Mouse (Mus musculus): ENCODE data around the gene Tssc4. TPM values are rescaled to one million over a fixed set of nuclear protein-coding genes. Genes with fewer than 3 reads are reported as not detected.

Tssc4 gene
- polyA plus RNA-seq, 2 experiments from 2014 or later, result 34.8 to 52.8 TPM

DNA sequence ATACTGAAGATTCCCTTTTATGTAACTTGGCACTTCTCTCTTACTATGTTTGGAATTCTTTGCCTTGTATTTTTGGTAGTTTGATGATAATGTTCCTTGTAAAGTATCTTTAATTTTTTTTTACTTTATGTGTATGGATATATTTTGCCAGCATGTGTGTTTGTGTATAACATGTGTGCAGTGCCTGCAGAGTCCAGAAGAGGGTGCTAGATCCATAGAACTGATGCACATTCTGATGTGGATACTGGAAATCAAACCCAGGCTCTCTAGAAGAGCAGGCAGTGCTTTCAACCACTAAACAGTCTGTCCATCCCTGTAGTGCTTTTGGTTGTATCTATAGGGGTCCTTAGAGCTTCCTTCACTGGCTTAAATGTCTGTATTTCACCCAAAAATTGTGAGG lies 45.7 kb downstream of the Tssc4 start:
- ATAC-seq, result no peak

GRCm38 (mm10) chr7:143116521-143116920 lies 47.5 kb downstream of the Tssc4 start:
- no peak for ATAC-seq

DNA sequence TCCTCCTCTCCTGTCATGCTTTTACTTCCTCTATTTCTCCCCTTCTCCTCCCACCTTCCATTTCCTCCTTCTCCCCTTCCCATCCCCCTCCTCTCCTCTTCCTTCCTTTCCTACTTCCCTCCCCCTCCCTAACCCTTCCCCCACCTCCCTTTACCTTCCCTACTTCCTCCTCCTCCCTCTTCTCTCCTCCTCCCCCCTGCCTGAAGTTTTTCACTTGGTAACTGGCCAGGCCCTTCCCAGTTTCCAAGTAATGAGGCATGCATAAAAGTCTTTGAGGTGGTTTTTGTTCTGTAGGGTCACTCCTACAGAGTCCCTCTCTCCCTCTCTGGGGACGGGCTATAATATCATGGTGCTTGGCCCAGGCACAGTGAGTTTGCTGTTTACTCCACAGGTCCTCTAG lies 50.4 kb downstream of the Tssc4 start:
- ATAC-seq, result no peak

DNA sequence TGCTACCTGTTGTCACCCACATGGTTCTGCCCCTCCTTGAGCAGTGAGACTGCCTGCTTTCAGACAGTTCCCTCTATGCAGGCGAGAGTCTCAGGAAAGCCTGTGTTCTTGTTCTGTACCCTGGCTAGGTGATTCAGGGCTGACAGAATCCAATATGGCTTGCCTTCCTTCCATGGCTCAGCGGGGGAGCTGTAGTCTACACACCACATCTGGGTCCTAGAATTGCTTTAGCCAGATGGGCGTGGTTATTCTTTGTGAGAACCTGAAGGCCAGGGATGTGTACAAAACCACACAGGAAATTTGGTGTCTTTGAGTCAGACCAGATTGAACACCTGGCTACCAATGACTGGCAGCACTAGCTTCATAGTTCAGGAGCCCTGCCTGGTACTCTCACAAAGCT lies 50.8 kb downstream of the Tssc4 start:
- no peak for ATAC-seq

Other genes with a start within 250 kb of the Tssc4 start
- not detected for gene Th, start 138.1 kb upstream of the Tssc4 start, polyA plus RNA-seq (2017; shearing (Covaris generic))
- gene Ascl2, start 100.0 kb upstream of the Tssc4 start, polyA plus RNA-seq (2017; shearing (Covaris generic)), result 1 to 10 TPM in 1 of 2 experiments, under 1 TPM in 1; 0.66 to 1.7 TPM
- 100 to 1,000 TPM; 672 to 754 TPM for gene Tspan32, start 64.2 kb upstream of the Tssc4 start, polyA plus RNA-seq (2017; shearing (Covaris generic))
- gene Cd81, start 16.5 kb upstream of the Tssc4 start, polyA plus RNA-seq (2017; shearing (Covaris generic)), result 100 to 1,000 TPM; 290 to 354 TPM
- gene Trpm5, start 25.4 kb downstream of the Tssc4 start, polyA plus RNA-seq (2017; shearing (Covaris generic)), result not detected
- not detected for gene Kcnq1, start 37.1 kb downstream of the Tssc4 start, polyA plus RNA-seq (2017; shearing (Covaris generic))